Mouse (Mus musculus) ES-E14 (cell line): ENCODE data around the gene Pnrc2. TPM values are rescaled to one million over a fixed set of nuclear protein-coding genes. Genes with fewer than 3 reads are reported as not detected.
A peak's percentile ranks its signal among the peaks of the same experiment; 100 is the strongest.

Source experiments
- DNase-seq: peaks from one replicate; pipeline ENCODE4 v3.0.0-alpha.2; 2013; ENCODE audit warnings: low read depth, low spot score
- H3K27ac ChIP-seq: 2 replicates; pipeline ENCODE4 v1.5.1; 2012; ENCODE audit warnings: low read depth, mild to moderate bottlenecking, low read length, moderate library complexity, mixed read lengths; ENCODE audit not compliant: poor library complexity, insufficient read depth, severe bottlenecking
- H3K36me3 ChIP-seq: 2 replicates; pipeline ENCODE4 v1.6.1; 2012; ENCODE audit warnings: mild to moderate bottlenecking, low read length, moderate library complexity, mixed read lengths; ENCODE audit not compliant: control insufficient read depth, poor library complexity, insufficient read depth, severe bottlenecking
- H3K4me1 ChIP-seq, 2 experiments: fragments of 150-350 bp in 1 of 2; sonication (generic) in 1 of 2; 2 replicates each; pipeline ENCODE4 v1.6.1; 2012; ENCODE audit warnings: low read length in 2 of 2, mild to moderate bottlenecking in 1 of 2, mixed read lengths in 1 of 2; ENCODE audit not compliant: control insufficient read depth in 2 of 2, insufficient read depth in 2 of 2, poor library complexity in 1 of 2
- H3K4me3 ChIP-seq, 2 experiments: fragments of 150-350 bp in 1 of 2; sonication (generic) in 1 of 2; 2 replicates each; pipeline ENCODE4 v1.5.1; 2012; ENCODE audit warnings: low read length in 2 of 2, low read depth in 1 of 2, mild to moderate bottlenecking in 1 of 2, mixed read lengths in 1 of 2; ENCODE audit not compliant: insufficient read depth in 1 of 2, poor library complexity in 1 of 2, severe bottlenecking in 1 of 2
- H3K9ac ChIP-seq: 2 replicates; pipeline ENCODE4 v1.6.1; 2012; ENCODE audit warnings: low read depth, mild to moderate bottlenecking, low read length, mixed read lengths; ENCODE audit not compliant: poor library complexity, insufficient read depth, severe bottlenecking
- H3K9me3 ChIP-seq: fragments of 150-350 bp; sonication (generic); 2 replicates; pipeline ENCODE4 v1.6.1; 2012; ENCODE audit warnings: low read depth, mild to moderate bottlenecking, low read length; ENCODE audit not compliant: control insufficient read depth, insufficient read depth
- CHD2 ChIP-seq: IDR thresholded peaks from 2 replicates; pipeline ENCODE4 v1.6.1; 2014; ENCODE audit warnings: mild to moderate bottlenecking, low read depth, low read length, inconsistent platforms
- HCFC1 ChIP-seq: IDR thresholded peaks from 2 replicates; pipeline ENCODE4 v1.6.1; 2012; ENCODE audit warnings: low read length, inconsistent platforms, borderline replicate concordance; ENCODE audit not compliant: insufficient read depth
- MAFK ChIP-seq: IDR thresholded peaks from 2 replicates; pipeline ENCODE4 v1.6.1; 2014; ENCODE audit warnings: mild to moderate bottlenecking, low read depth, low read length, inconsistent platforms; ENCODE audit not compliant: insufficient read depth
- ZC3H11A ChIP-seq: IDR thresholded peaks from 2 replicates; pipeline ENCODE4 v1.6.1; 2012; ENCODE audit warnings: low read depth, mild to moderate bottlenecking, inconsistent platforms, low read length, borderline replicate concordance
- ZNF384 ChIP-seq: IDR thresholded peaks from 2 replicates; pipeline ENCODE4 v1.6.1; 2012; ENCODE audit warnings: low read depth, low read length, inconsistent platforms
- in situ Hi-C, 2 experiments: fragments of 600-800 bp; cut with MboI; formaldehyde crosslinking; loops; one replicate each; pipeline ENCODE4 v1.15.1; 2025; ENCODE audit warnings: low sequenced_read_pairs in 2 of 2, inconsistent platforms in 1 of 2; ENCODE audit not compliant: unreplicated experiment in 2 of 2
- total RNA-seq: library from RNA; depleted of rRNA; stranded (reverse); fragments of 300-350 nt; gene quantifications from 2 replicates; pipeline ENCODE4 v1.2.3, GENCODE M21; 2012

The Pnrc2 gene
- total RNA-seq, 1 experiment = 35.4 TPM

DNA sequence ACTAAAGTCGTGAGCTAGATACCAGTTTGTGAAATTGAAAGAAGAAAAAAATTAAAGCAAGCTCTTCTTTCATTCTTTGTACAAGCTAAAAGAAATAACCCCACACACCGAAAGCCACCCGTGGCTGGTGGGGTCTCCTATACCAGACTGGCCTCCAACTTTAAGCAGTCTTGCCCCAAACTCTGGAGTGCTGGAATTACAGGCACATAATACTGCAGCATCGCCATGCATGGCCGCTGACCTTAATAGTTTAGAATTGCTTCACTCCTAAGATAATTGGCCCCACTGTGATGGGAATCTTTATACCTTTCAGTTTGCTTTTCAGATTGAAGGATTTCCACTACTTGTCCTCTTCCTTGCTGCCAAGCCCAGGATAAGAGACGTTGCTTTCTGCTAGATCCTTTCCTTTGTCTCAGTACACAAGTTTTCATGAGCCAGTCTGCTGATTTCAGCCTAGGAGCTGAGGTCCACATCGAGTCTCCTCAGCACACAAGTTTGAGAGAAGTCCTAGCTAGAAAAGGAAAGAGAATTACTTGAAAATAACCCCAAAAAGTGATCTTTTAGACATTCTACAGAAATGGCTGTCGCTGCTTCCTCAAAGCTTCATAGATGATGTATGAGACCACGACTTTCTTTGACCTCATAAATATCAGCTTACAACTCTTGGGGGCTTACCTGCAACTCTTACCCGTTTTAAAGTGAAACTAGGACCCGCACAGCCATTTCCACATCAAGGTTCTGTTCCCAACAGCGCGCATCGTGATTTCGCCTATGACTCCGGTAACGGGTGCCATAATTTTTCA lies 860 bp downstream of the Pnrc2 start:
- Histone ChIP-seq H3K27ac (peak overlapping the region; percentile 94), H3K9me3 (no peaks in the 10 kb centered on the region), H3K36me3 (peaks cover 9% of the 10 kb centered on the region), H3K9ac (peak overlapping the region; percentile 97), H3K4me3 (peak overlapping the region; percentile 85 to 87), H3K4me1 (peaks cover 6 to 13% of the 10 kb centered on the region in 2 experiments; a peak in 3 of 4 replicates)
- no peak for TF ChIP-seq ZC3H11A
- no peak for TF ChIP-seq ZNF384
- no peak for TF ChIP-seq MAFK
- no peak for DNase-seq
- in situ Hi-C loops = no loop called here

DNA sequence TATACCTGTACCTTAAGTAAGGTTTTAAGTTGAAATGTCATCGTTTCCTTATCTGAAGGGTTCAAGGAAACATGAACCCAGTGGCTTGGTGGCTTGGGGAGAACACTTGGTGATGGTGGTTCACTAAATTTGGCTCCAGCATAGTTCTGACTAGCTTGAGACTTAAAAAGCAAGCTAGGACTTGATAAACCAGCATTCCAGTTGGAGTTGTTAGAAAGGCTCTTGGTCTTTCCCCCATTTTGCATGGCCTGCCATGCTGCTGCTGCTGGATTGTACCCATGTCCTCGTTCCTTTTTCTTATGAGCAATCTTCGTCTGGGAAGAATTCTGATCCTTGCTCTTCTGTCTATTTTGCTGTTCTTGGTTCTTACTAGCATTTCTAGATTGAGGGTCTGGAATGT lies 1.6 kb downstream of the Pnrc2 start:
- no peak for DNase-seq
- Histone ChIP-seq H3K4me3 (peak overlapping the region; percentile 85 to 87; a peak in 1 of 4 replicates), H3K9me3 (no peaks in the 10 kb centered on the region), H3K36me3 (peaks cover 9% of the 10 kb centered on the region), H3K27ac (no peak overlapping the region; the same call in 1 of the 2 replicates), H3K4me1 (peaks cover 6 to 13% of the 10 kb centered on the region in 2 experiments; a peak in 3 of 4 replicates), H3K9ac (no peak overlapping the region)
- in situ Hi-C loops = no loop called here
- TF ChIP-seq ZC3H11A (no peak), CHD2 (no peak), HCFC1 (no peak), MAFK (no peak), ZNF384 (no peak)

- TF ChIP-seq MAFK (no peak), ZNF384 (0 out of 2 replicates have a peak, but pooled peaks have one; percentile 42), HCFC1 (no peak), ZC3H11A (no peak), CHD2 (no peak)
- peaks cover 9% of the 10 kb centered on the region for H3K36me3 ChIP-seq
- DNase-seq = no peak
- no peak overlapping the region for H3K27ac ChIP-seq
- in situ Hi-C loops = no loop called here
- peaks cover 3 to 4% of the 10 kb centered on the region in 2 experiments; a peak in 2 of 4 replicates for H3K4me1 ChIP-seq
- H3K9me3 ChIP-seq = no peaks in the 10 kb centered on the region
- H3K9ac ChIP-seq = no peak overlapping the region
- H3K4me3 ChIP-seq = no peak overlapping the region
Observed at GRCm38 (mm10) chr4:135870227-135871023, 3.2 kb downstream of the Pnrc2 start.

GRCm38 (mm10) chr4:135868996-135869395 lies 4.7 kb downstream of the Pnrc2 start:
- Histone ChIP-seq H3K4me3 (no peak overlapping the region), H3K4me1 (no peaks in the 10 kb centered on the region; a peak in 1 of 4 replicates), H3K36me3 (peaks cover 9% of the 10 kb centered on the region), H3K9ac (no peak overlapping the region), H3K27ac (no peak overlapping the region), H3K9me3 (no peaks in the 10 kb centered on the region)
- no peak for TF ChIP-seq CHD2
- no peak for TF ChIP-seq HCFC1
- TF ChIP-seq MAFK = no peak
- no peak for TF ChIP-seq ZC3H11A
- no peak for TF ChIP-seq ZNF384
- DNase-seq = no peak
- in situ Hi-C loops = no loop called here
